Mouse (Mus musculus) forebrain, embryonic 10.5 days (tissue): ENCODE data around the gene Mark4. TPM values are rescaled to one million over a fixed set of nuclear protein-coding genes. Genes with fewer than 3 reads are reported as not detected.

Experiments used
- DNase-seq: peaks from one replicate; pipeline ENCODE4 v3.0.0-alpha.2; 2017; ENCODE audit warnings: low spot score; ENCODE audit errors: extremely low spot score
- H3K27ac ChIP-seq: fragments of 300-500 bp; sonication (generic); 2 replicates; pipeline ENCODE4 v1.5.1; 2016; ENCODE audit warnings: mild to moderate bottlenecking
- H3K27me3 ChIP-seq: fragments of 300-500 bp; sonication (generic); 2 replicates; pipeline ENCODE4 v1.6.1; 2016; ENCODE audit warnings: mild to moderate bottlenecking; ENCODE audit not compliant: poor library complexity, severe bottlenecking
- H3K36me3 ChIP-seq: fragments of 300-500 bp; sonication (generic); replicated peaks from 2 replicates; pipeline ENCODE4 v1.6.1; 2016; ENCODE audit warnings: mild to moderate bottlenecking, moderate library complexity
- H3K4me1 ChIP-seq: fragments of 300-500 bp; sonication (generic); 2 replicates; pipeline ENCODE4 v1.6.1; 2016
- H3K4me3 ChIP-seq: fragments of 300-500 bp; sonication (generic); 2 replicates; pipeline ENCODE4 v1.5.1; 2016; ENCODE audit warnings: mild to moderate bottlenecking, moderate library complexity
- H3K9me3 ChIP-seq: fragments of 300-500 bp; sonication (generic); 2 replicates; pipeline ENCODE4 v1.6.1; 2016; ENCODE audit warnings: mild to moderate bottlenecking, moderate library complexity
- WGBS: fragments of 180-500 bp; shearing (Covaris S2); methylation state at CpG from one replicate; pipeline ENCODE4 v1.1.7; 2016; 5-methylcytosine and 5-hydroxymethylcytosine counted together
- polyA plus RNA-seq: library from polyadenylated mRNA; unstranded; fragments of >200 nt; fragmentation: Nextera tagmentation; extraction: Ambion mirVana; gene quantifications from 2 replicates; pipeline ENCODE4 v1.2.1, GENCODE M21; 2016

Gene Mark4
- polyA plus RNA-seq, 1 experiment from 2014 or later = 6.5 TPM

GRCm38 (mm10) chr7:19402535-19403112 is 56.0 kb downstream of the Mark4 start:
- Histone ChIP-seq H3K4me1 (peaks cover 28% of the 10 kb centered on the region), H3K9me3 (peaks cover 9% of the 10 kb centered on the region), H3K27me3 (peaks cover 93% of the 10 kb centered on the region), H3K27ac (no peak overlapping the region), H3K36me3 (no peaks in the 10 kb centered on the region), H3K4me3 (no peak overlapping the region)
- DNase-seq = no peak
- WGBS = 91% methylated on average over 9 of the region's 9 CpGs

- H3K4me3 ChIP-seq = no peak overlapping the region
- H3K27ac ChIP-seq = no peak overlapping the region
- H3K36me3 ChIP-seq = peaks cover 2% of the 10 kb centered on the region
- H3K27me3 ChIP-seq = peaks cover 81% of the 10 kb centered on the region
- DNase-seq = no peak
- peaks cover 9% of the 10 kb centered on the region for H3K9me3 ChIP-seq
- peaks cover 28% of the 10 kb centered on the region for H3K4me1 ChIP-seq
- WGBS = 84% methylated on average over 4 of the region's 4 CpGs
Measured at GRCm38 (mm10) chr7:19400946-19401345, 57.7 kb downstream of the Mark4 start.

GRCm38 (mm10) chr7:19399496-19400280 is 58.9 kb downstream of the Mark4 start:
- peak; percentile 42 for DNase-seq
- Histone ChIP-seq H3K9me3 (peaks cover 9% of the 10 kb centered on the region), H3K27me3 (peaks cover 69% of the 10 kb centered on the region), H3K4me1 (peaks cover 24% of the 10 kb centered on the region), H3K27ac (peak overlapping the region; percentile 49; the same call in 1 of the 2 replicates), H3K4me3 (peak overlapping the region; percentile 51), H3K36me3 (peaks cover 15% of the 10 kb centered on the region)
- WGBS = 1% methylated on average over 27 of the region's 27 CpGs

- WGBS = 93% methylated on average over 8 of the region's 8 CpGs
- Histone ChIP-seq H3K4me1 (peaks cover 6% of the 10 kb centered on the region), H3K27ac (no peak overlapping the region), H3K27me3 (peaks cover 17% of the 10 kb centered on the region), H3K4me3 (0 out of 2 replicates have a peak overlapping the region, but pooled peaks have one; percentile 3), H3K9me3 (no peaks in the 10 kb centered on the region; the same call in 1 of the 2 replicates), H3K36me3 (peaks cover 67% of the 10 kb centered on the region)
- DNase-seq = no peak
Measured at GRCm38 (mm10) chr7:19394484-19394883, 64.1 kb downstream of the Mark4 start.

- WGBS = 82% methylated on average over 10 of the region's 10 CpGs
- H3K4me1 ChIP-seq = peaks cover 9% of the 10 kb centered on the region
- H3K4me3 ChIP-seq = no peak overlapping the region
- H3K9me3 ChIP-seq = no peaks in the 10 kb centered on the region
- DNase-seq = no peak
- peak overlapping the region; percentile 56; the same call in 1 of the 2 replicates for H3K27ac ChIP-seq
- H3K36me3 ChIP-seq = peaks cover 100% of the 10 kb centered on the region
- H3K27me3 ChIP-seq = no peaks in the 10 kb centered on the region
Measured at GRCm38 (mm10) chr7:19388699-19389413, 69.8 kb downstream of the Mark4 start.

- Histone ChIP-seq H3K4me3 (peak overlapping the region; percentile 91; the same call in 1 of the 2 replicates), H3K36me3 (peaks cover 51% of the 10 kb centered on the region), H3K9me3 (no peaks in the 10 kb centered on the region), H3K4me1 (peaks cover 24% of the 10 kb centered on the region), H3K27ac (no peak overlapping the region), H3K27me3 (no peaks in the 10 kb centered on the region)
- WGBS = 85% methylated on average over 9 of the region's 9 CpGs
- no peak for DNase-seq
Measured at GRCm38 (mm10) chr7:19383708-19384107, 74.9 kb downstream of the Mark4 start.

- WGBS = under 1% methylated on average over 37 of the region's 37 CpGs
- DNase-seq = no peak
- H3K4me1 ChIP-seq = peaks cover 18% of the 10 kb centered on the region
- H3K9me3 ChIP-seq = no peaks in the 10 kb centered on the region
- no peaks in the 10 kb centered on the region for H3K27me3 ChIP-seq
- H3K36me3 ChIP-seq = peaks cover 49% of the 10 kb centered on the region
- H3K4me3 ChIP-seq = peak overlapping the region; percentile 91
- peak overlapping the region; percentile 85 for H3K27ac ChIP-seq
Measured at GRCm38 (mm10) chr7:19382166-19382541, 76.5 kb downstream of the Mark4 start.

GRCm38 (mm10) chr7:19381377-19382165 is 77.0 kb downstream of the Mark4 start, which contains the start of gene Ercc2:
Gene Ercc2 (plus strand): TSS chr7:19382010.
- Histone ChIP-seq H3K4me3 (peak within 1 kb of the TSS; percentile 91), H3K4me1 (peaks cover 18% of the 10 kb centered on the region), H3K36me3 (peaks cover 43% of the 10 kb centered on the region), H3K27me3 (no peaks in the 10 kb centered on the region), H3K9me3 (no peaks in the 10 kb centered on the region), H3K27ac (peak within 1 kb of the TSS; percentile 85)
- WGBS = 7% methylated on average over 48 of the region's 48 CpGs
- peak; percentile 100 for DNase-seq

- no peaks in the 10 kb centered on the region for H3K9me3 ChIP-seq
- H3K4me3 ChIP-seq = no peak overlapping the region
- H3K36me3 ChIP-seq = peaks cover 40% of the 10 kb centered on the region
- H3K27ac ChIP-seq = no peak overlapping the region
- H3K4me1 ChIP-seq = peaks cover 9% of the 10 kb centered on the region
- no peak for DNase-seq
- 80% methylated on average over 8 of the region's 8 CpGs for WGBS
- H3K27me3 ChIP-seq = no peaks in the 10 kb centered on the region
Measured at GRCm38 (mm10) chr7:19378049-19378448, 80.6 kb downstream of the Mark4 start.

GRCm38 (mm10) chr7:19376019-19376418 is 82.6 kb downstream of the Mark4 start:
- DNase-seq = no peak
- H3K4me3 ChIP-seq = no peak overlapping the region
- H3K36me3 ChIP-seq = peaks cover 49% of the 10 kb centered on the region
- 83% methylated on average over 4 of the region's 4 CpGs for WGBS
- H3K9me3 ChIP-seq = no peaks in the 10 kb centered on the region
- H3K27ac ChIP-seq = no peak overlapping the region
- H3K4me1 ChIP-seq = no peaks in the 10 kb centered on the region
- H3K27me3 ChIP-seq = 0 out of 2 replicates have a peak, but pooled peaks cover under 1% of the 10 kb centered on the region

GRCm38 (mm10) chr7:19375368-19375767 is 83.3 kb downstream of the Mark4 start:
- Histone ChIP-seq H3K4me3 (no peak overlapping the region), H3K27ac (no peak overlapping the region), H3K27me3 (peaks cover 7% of the 10 kb centered on the region), H3K9me3 (no peaks in the 10 kb centered on the region), H3K36me3 (peaks cover 55% of the 10 kb centered on the region), H3K4me1 (peaks cover 1% of the 10 kb centered on the region; the same call in 1 of the 2 replicates)
- DNase-seq = no peak
- WGBS = 81% methylated on average over 18 of the region's 18 CpGs
